Mouse (Mus musculus) limb, embryonic 15.5 days (tissue): ENCODE measurements around the gene Gm15080. TPM values are rescaled to one million over a fixed set of nuclear protein-coding genes. Genes with fewer than 3 reads are reported as not detected.
"Not testable (repeated sequence)": the region's sequence is repeated elsewhere in the genome, so short reads cannot be mapped to it uniquely, and the experiment has no call there.

ENCODE experiments used
- ATAC-seq: fragments of 200-750 bp; cut with Nextera tagmentation; 2 replicates; pipeline ENCODE4 v1.8.0; 2017; ENCODE audit warnings: low read depth, moderate TSS enrichment; ENCODE audit not compliant: insufficient number of reproducible peaks, low FRiP score, low TSS enrichment
- H3K27ac ChIP-seq: fragments of 300-500 bp; sonication (generic); 2 replicates; pipeline ENCODE4 v1.5.1; 2015; ENCODE audit warnings: moderate library complexity, mild to moderate bottlenecking, inconsistent platforms
- H3K27me3 ChIP-seq: fragments of 300-500 bp; sonication (generic); 2 replicates; pipeline ENCODE4 v1.6.1; 2015; ENCODE audit warnings: inconsistent platforms
- H3K36me3 ChIP-seq: fragments of 300-500 bp; sonication (generic); 2 replicates; pipeline ENCODE4 v1.6.1; 2015; ENCODE audit warnings: inconsistent platforms
- H3K4me1 ChIP-seq: fragments of 300-500 bp; sonication (generic); 2 replicates; pipeline ENCODE4 v1.6.1; 2015; ENCODE audit warnings: inconsistent platforms
- H3K4me2 ChIP-seq: fragments of 300-500 bp; sonication (generic); 2 replicates; pipeline ENCODE4 v1.6.1; 2015; ENCODE audit warnings: mild to moderate bottlenecking, inconsistent platforms
- H3K4me3 ChIP-seq: fragments of 300-500 bp; sonication (generic); 2 replicates; pipeline ENCODE4 v1.5.1; 2015; ENCODE audit warnings: mild to moderate bottlenecking, inconsistent platforms
- H3K9ac ChIP-seq: fragments of 300-500 bp; sonication (generic); 2 replicates; pipeline ENCODE4 v1.6.1; 2015; ENCODE audit warnings: inconsistent platforms
- H3K9me3 ChIP-seq: fragments of 300-500 bp; sonication (generic); 2 replicates; pipeline ENCODE4 v1.6.1; 2016; ENCODE audit warnings: inconsistent platforms
- WGBS: fragments of 180-500 bp; shearing (Covaris S2); methylation state at CpG from one replicate; pipeline ENCODE4 v1.1.7; 2015; 5-methylcytosine and 5-hydroxymethylcytosine counted together
- polyA plus RNA-seq: library from polyadenylated mRNA; unstranded; fragments of >200 nt; fragmentation: Nextera tagmentation; extraction: Ambion mirVana; gene quantifications from 2 replicates; pipeline ENCODE4 v1.2.1, GENCODE M21; 2015

Gm15080 gene
- not detected in 2 replicates for polyA plus RNA-seq

GRCm38 (mm10) chrX:147992693-147993092 is at the start of gene Gm15080:
TSS of gene Gm15080 (plus strand) at chrX:147992993.
- H3K9me3 ChIP-seq, ATAC-seq, H3K4me2 ChIP-seq, H3K4me1 ChIP-seq, H3K27me3 ChIP-seq, H3K27ac ChIP-seq, H3K36me3 ChIP-seq, H3K4me3 ChIP-seq, H3K9ac ChIP-seq: not testable (repeated sequence)
- 90% methylated on average over 1 of the region's 5 CpGs for WGBS

Other genes with a start within 250 kb of the Gm15080 start
- gene Gm15128, start 227.0 kb upstream of the Gm15080 start, polyA plus RNA-seq, result not detected in 2 replicates
- not detected in 2 replicates for gene Gm15107, start 187.7 kb downstream of the Gm15080 start, polyA plus RNA-seq